Mouse (Mus musculus) neural tube, embryonic 14.5 days (tissue): ENCODE measurements at regions not wholly inside any gene's neighbourhood (a gene's known extent, or its start where the extent isn't known, plus 50 kb on each side); places are given as distances from the start of the nearest gene placed in this dataset.

Source experiments
- ATAC-seq: fragments of 200-750 bp; cut with Nextera tagmentation; 2 replicates; pipeline ENCODE4 v1.8.0; 2017; ENCODE audit warnings: low read depth, mild to moderate bottlenecking, moderate TSS enrichment, moderate library complexity
- H3K27ac ChIP-seq: fragments of 300-500 bp; sonication (generic); 2 replicates; pipeline ENCODE4 v1.5.1; 2014; ENCODE audit warnings: low read depth, mild to moderate bottlenecking, control low read depth, low read length, moderate library complexity, mixed read lengths
- H3K27me3 ChIP-seq: fragments of 300-500 bp; sonication (generic); 2 replicates; pipeline ENCODE4 v1.6.1; 2014; ENCODE audit warnings: low read length; ENCODE audit not compliant: control insufficient read depth, insufficient read depth
- H3K36me3 ChIP-seq: fragments of 300-500 bp; sonication (generic); 2 replicates; pipeline ENCODE4 v1.6.1; 2014; ENCODE audit warnings: low read length, mixed read lengths; ENCODE audit not compliant: control insufficient read depth, insufficient read depth
- H3K4me1 ChIP-seq: fragments of 300-500 bp; sonication (generic); 2 replicates; pipeline ENCODE4 v1.6.1; 2014; ENCODE audit warnings: low read length; ENCODE audit not compliant: control insufficient read depth, insufficient read depth
- H3K4me2 ChIP-seq: fragments of 300-500 bp; sonication (generic); 2 replicates; pipeline ENCODE4 v1.6.1; 2014; ENCODE audit warnings: mild to moderate bottlenecking, low read depth, low read length, control low read depth
- H3K4me3 ChIP-seq: fragments of 300-500 bp; sonication (generic); 2 replicates; pipeline ENCODE4 v1.5.1; 2014; ENCODE audit warnings: low read depth, low read length, control low read depth, mixed read lengths
- H3K9ac ChIP-seq: fragments of 300-500 bp; sonication (generic); replicated peaks from 2 replicates; pipeline ENCODE4 v1.6.1; 2014; ENCODE audit warnings: low read depth, mild to moderate bottlenecking, control low read depth, low read length, mixed read lengths
- H3K9me3 ChIP-seq: fragments of 300-500 bp; sonication (generic); 2 replicates; pipeline ENCODE4 v1.6.1; 2016; ENCODE audit warnings: low read length; ENCODE audit not compliant: control insufficient read depth
- WGBS: fragments of 180-500 bp; shearing (Covaris S2); extraction: QIAGEN DNeasy Blood & Tissue Kit; methylation state at CpG from one replicate; pipeline ENCODE4 v1.1.7; 2014; 5-methylcytosine and 5-hydroxymethylcytosine counted together

DNA sequence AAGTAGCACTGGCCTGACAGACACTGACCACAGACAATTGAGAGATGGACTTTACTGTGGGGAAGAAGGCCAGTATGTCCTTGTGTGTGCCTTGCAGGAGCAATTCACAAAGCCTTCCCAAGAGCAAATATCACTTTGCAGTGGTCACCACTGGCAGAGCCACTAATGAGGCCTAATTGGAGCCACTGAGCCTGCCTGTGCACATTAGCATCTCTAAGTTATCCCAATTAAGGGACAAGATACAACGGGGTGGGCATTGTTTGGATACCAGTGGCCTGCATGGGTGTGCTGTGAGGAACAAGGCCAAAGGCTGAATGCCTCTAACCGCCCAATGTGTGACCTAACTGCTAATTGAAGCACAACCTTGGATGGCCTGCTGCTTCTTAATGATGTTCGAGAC, 433.4 kb upstream of the Ptbp2 start:
- no peaks in the 10 kb centered on the region for H3K4me1 ChIP-seq
- no peaks in the 10 kb centered on the region for H3K27me3 ChIP-seq
- H3K27ac ChIP-seq, result no peak overlapping the region
- H3K9me3 ChIP-seq, result no peaks in the 10 kb centered on the region
- H3K4me2 ChIP-seq, result no peak overlapping the region
- no peak overlapping the region for H3K9ac ChIP-seq
- no peak overlapping the region for H3K4me3 ChIP-seq
- WGBS, result 29% methylated on average over 3 of the region's 3 CpGs
- no peak for ATAC-seq
- H3K36me3 ChIP-seq, result no peaks in the 10 kb centered on the region

DNA sequence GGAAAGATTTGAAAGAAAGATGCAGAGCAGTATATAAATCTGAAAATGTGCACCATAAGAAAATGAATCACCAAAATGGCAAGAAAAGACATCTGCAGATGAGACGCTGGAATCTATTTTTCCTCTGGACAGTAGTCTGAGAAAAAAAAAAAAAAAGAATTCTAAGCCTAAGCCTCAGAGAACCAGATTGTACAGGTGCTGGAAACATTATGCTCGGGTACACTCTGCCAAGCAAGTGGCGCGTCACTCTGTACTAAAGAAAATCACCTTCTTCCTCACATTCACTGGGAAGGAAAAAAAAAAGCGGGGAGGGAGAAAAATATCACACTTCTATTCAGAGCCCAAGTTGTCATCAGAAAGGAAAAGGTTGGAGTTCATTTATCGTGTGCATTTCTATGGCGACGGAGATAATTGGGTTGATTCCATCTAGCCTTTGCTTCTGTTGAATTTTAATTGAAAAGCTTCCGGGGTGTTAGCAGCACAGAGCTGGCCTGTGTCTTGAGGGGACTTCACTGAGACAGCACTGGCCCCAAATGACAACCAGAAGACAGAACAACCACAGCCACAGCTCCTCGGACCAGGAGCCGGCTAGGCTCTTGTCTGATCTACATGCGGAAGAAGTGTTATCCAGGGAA, 430.5 kb upstream of the Ptbp2 start:
- 75% methylated on average over 12 of the region's 12 CpGs for WGBS

DNA sequence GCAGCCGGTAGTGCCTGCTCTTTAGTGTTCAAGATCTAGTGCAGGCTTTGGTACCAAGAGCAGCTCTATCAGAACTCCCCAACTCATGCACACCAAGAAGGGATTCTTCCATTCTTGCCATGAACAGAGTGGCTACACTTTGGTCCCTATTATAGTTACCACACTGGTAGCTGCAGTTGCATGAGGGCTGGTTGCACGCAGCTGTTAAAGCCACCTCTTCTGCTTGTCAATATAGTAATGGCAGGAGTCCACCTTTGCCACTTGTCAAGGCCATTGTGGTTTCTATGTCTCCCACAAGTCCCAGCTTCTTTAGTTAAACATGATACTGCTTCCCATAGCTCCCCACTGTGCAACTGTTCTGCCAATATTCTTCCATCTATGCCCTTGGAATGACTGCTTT, 415.1 kb upstream of the Ptbp2 start:
- Histone ChIP-seq H3K36me3 (no peaks in the 10 kb centered on the region), H3K9me3 (no peaks in the 10 kb centered on the region), H3K9ac (no peak overlapping the region), H3K27me3 (no peaks in the 10 kb centered on the region), H3K4me2 (no peak overlapping the region), H3K4me3 (no peak overlapping the region), H3K27ac (no peak overlapping the region), H3K4me1 (no peaks in the 10 kb centered on the region)
- no peak for ATAC-seq
- 91% methylated on average over 2 of the region's 2 CpGs for WGBS

More for the DNA sequence above, 430.5 kb upstream of the Ptbp2 start:
- no peaks in the 10 kb centered on the region for H3K27me3 ChIP-seq
- no peak overlapping the region for H3K4me2 ChIP-seq
- no peaks in the 10 kb centered on the region for H3K9me3 ChIP-seq
- ATAC-seq, result no peak
- H3K36me3 ChIP-seq, result no peaks in the 10 kb centered on the region
- H3K9ac ChIP-seq, result no peak overlapping the region
- H3K4me3 ChIP-seq, result no peak overlapping the region
- H3K27ac ChIP-seq, result no peak overlapping the region
- no peaks in the 10 kb centered on the region for H3K4me1 ChIP-seq

DNA sequence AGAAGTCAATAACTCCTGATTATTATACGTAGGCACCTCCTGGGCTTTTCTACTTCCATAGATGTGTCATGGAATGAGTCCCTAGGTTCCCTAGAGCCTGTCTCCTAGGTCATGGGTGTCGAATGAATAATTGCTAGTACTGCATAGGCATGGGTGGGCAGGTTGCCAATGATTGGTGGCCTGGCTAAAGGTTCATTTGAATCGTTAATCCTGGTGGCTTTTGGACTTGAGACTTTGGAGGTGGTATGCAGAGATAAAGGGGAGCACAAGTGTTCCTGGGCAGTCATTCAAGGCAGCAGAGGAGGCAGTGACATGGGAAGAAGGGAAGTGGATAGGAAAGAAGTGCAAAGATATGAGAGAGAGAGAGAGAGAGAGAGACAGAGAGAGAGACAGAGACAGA, 410.2 kb upstream of the Ptbp2 start:
- no peak overlapping the region for H3K4me3 ChIP-seq
- H3K9ac ChIP-seq, result no peak overlapping the region
- H3K27me3 ChIP-seq, result no peaks in the 10 kb centered on the region
- no peak overlapping the region for H3K4me2 ChIP-seq
- no peak overlapping the region for H3K27ac ChIP-seq
- no peaks in the 10 kb centered on the region for H3K4me1 ChIP-seq
- 71% methylated on average over 3 of the region's 3 CpGs for WGBS
- ATAC-seq, result no peak
- H3K9me3 ChIP-seq, result no peaks in the 10 kb centered on the region
- H3K36me3 ChIP-seq, result no peaks in the 10 kb centered on the region

DNA sequence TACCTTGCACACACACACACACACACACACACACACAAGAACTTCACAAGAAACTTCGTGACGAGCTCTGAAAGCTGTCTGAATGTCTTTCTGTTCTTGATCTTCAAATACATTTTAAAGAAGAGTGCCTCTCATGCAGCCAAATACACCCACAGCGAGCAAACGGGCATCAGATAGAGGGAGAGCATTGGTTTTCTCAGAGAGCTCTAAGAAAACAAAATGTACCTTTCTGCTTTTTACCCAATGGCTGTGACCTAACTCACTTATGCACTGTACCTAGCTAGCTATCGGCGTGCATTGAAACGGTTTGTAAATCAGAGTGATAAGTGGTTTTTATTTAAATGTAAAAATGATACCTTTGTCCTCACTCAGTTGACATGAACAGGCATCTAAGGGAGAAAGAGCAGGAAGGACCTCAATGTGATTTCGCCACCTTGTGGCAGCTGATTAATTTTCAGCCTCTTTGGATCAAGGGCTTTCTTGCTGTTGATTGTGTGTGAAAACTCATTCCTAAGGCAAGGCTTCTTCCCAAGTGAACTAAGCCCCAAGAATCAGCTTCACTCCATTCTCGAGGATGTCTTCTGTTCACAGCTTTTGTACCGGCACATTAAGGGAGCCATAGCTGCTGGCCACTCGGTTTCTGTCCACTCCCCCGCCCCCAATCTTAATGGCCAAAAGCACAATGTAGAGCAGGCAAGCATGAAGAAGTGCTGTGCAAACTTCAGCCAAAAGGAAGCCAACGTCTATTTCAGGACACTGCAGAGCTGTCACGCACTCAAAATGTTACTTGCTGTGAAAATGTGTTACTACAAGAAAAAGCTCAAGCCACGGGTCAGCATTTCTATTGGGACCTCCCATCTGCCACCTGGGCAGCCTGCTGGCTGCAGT, 408.4 kb upstream of the Ptbp2 start:
- Histone ChIP-seq H3K4me1 (no peaks in the 10 kb centered on the region), H3K36me3 (no peaks in the 10 kb centered on the region), H3K9me3 (no peaks in the 10 kb centered on the region), H3K4me3 (no peak overlapping the region), H3K27me3 (no peaks in the 10 kb centered on the region), H3K27ac (no peak overlapping the region), H3K9ac (no peak overlapping the region; the same call in 1 of the 2 replicates), H3K4me2 (0 out of 2 replicates have a peak overlapping the region, but pooled peaks have one; percentile 9)
- WGBS, result 36% methylated on average over 15 of the region's 15 CpGs
- peak; percentile 68 for ATAC-seq

DNA sequence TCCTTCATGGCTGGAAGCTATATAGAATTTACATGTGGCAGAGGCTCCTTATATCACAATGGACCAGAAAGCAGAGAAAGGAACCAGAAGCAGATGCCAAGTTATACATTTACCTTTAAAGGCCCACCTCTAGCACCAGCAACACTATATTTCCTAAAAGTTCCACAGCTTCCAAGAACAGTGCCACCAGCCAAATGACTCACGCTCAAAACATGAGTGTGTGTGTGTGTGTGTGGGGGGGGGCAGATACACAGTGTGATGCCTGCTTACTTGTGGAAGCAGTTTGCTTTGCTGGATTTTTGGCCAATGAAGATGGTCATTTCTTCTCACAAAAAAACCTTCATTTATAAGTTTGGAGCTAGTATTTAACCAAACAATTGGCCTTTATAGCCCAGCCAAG, 405.3 kb upstream of the Ptbp2 start:
- H3K9me3 ChIP-seq, result no peaks in the 10 kb centered on the region
- H3K4me1 ChIP-seq, result no peaks in the 10 kb centered on the region
- H3K9ac ChIP-seq, result no peak overlapping the region
- ATAC-seq, result no peak
- no peaks in the 10 kb centered on the region for H3K27me3 ChIP-seq
- H3K27ac ChIP-seq, result no peak overlapping the region
- H3K36me3 ChIP-seq, result no peaks in the 10 kb centered on the region
- no peak overlapping the region for H3K4me2 ChIP-seq
- 96% methylated on average over 1 of the region's 1 CpGs for WGBS
- H3K4me3 ChIP-seq, result no peak overlapping the region

DNA sequence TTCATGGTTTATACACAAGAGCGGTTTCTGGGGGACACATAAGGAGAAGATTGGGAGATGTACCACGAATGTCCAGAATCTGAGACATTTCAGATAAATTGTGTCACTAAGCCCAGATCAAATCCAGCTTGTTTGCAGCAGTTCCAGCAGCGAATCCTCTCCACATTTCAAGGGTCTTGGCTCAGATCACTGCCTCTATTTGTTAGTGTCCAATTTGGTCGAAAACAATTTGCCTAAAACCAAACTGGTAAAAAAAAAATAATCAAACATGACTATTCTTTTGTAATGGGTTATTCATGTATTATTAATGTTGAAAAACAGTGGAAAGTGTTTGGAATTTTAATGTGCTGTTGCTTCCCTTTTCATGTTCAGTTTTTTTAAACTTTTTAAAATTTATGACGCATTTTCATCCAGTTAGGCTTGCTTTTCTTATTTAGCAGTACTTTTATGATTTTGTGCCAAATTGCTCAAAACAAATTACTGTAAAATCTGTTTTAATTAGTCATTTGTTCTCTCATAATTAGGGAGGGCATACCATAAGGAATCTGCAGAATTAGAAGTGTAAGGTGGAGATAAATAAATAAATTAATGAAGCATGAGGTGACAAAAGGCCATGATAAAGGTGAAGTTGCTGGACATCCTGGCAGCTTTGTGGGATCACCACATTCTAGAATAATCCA, 396.8 kb upstream of the Ptbp2 start:
- Histone ChIP-seq H3K9ac (no peak overlapping the region), H3K4me2 (no peak overlapping the region), H3K27me3 (no peaks in the 10 kb centered on the region), H3K9me3 (no peaks in the 10 kb centered on the region), H3K27ac (no peak overlapping the region), H3K4me1 (no peaks in the 10 kb centered on the region), H3K36me3 (no peaks in the 10 kb centered on the region), H3K4me3 (no peak overlapping the region)
- no peak for ATAC-seq
- WGBS, result 81% methylated on average over 5 of the region's 5 CpGs

DNA sequence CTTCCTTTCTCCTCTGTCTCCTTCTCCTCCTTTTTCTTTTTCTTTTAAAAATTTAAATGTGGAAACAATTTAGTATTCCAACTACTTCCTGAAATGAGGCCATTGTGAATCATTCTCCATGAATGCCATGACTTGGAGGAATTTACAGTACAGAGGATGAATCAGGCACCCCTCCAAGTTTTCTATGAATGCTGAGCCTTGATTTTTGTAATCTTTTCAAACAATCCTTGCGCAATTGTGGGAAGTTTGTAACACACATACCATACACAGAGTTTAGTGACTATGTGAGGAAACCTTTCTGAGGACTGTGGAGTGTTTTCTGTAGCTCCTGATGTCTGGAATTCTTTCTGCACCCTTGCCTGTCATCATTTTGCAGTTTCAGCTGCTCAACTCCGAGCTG, 391.4 kb upstream of the Ptbp2 start:
- no peak for ATAC-seq
- Histone ChIP-seq H3K9ac (no peak overlapping the region), H3K9me3 (no peaks in the 10 kb centered on the region), H3K27me3 (no peaks in the 10 kb centered on the region), H3K4me2 (no peak overlapping the region), H3K4me3 (no peak overlapping the region), H3K4me1 (no peaks in the 10 kb centered on the region), H3K27ac (no peak overlapping the region), H3K36me3 (no peaks in the 10 kb centered on the region)
- 65% methylated on average over 2 of the region's 2 CpGs for WGBS
